Mouse (Mus musculus) liver, embryonic 14.5 days (tissue): ENCODE data around the gene Apoa1.

Source experiments
- CTCF ChIP-seq: IDR thresholded peaks from 2 replicates; pipeline ENCODE4 v1.5.1; 2016; ENCODE audit warnings: antibody characterized with exemption, low read depth, control low read depth
- EP300 ChIP-seq: IDR thresholded peaks from 2 replicates; pipeline ENCODE4 v1.6.1; 2016; ENCODE audit warnings: antibody characterized with exemption, low read depth

- TF ChIP-seq CTCF (no peak), EP300 (no peak)
Measured at GRCm38 (mm10) chr9:46241818-46242217, 13.4 kb downstream of the Apoa1 start.
